In the genomic region with DNA sequence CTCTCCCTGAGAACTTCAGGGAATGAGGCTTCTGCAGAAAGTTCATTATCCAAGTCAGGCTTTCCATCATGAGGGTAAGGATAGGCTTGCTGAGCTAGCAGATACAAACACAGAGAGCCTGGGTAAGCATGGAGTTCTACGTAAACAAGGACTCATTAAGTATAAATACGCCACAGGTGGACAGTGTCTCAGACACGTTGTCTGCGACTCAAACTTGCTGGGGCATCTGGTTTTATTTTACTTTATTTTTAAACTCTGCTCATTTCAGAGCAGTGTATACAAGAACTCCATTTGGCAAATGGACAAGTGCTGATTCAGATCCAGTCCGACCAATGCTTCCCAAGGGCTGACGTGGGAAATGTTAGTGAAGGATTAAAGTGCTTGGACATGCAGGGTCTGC, we compare ENCODE assay signal across 22 mouse cellular contexts. TPM values are rescaled to one million over a fixed set of nuclear protein-coding genes. Genes with fewer than 3 reads are reported as not detected.
DNase-seq lines count a peak whose midpoint lies in the region; ATAC-seq and TF ChIP-seq lines count a peak whose summit lies in the region.
"Had no signal": no experiment of that assay in that cellular context is flagged by ENCODE, and none has a peak within 500 bp of the region (broad histone marks: within the 10 kb centered on the region; RNA-seq: fewer than 3 reads in every experiment).

No protein-coding gene starts in this region.

- no peak overlapping the region for H3K4me2 ChIP-seq in embryonic facial prominence, embryonic 12.5 days (replicated peaks)
- no peak overlapping the region for H3K4me2 ChIP-seq in embryonic facial prominence, embryonic 15.5 days (replicated peaks)
- H3K4me2 ChIP-seq in lung, embryonic 14.5 days, result peak overlapping the region; percentile 40
- no peak overlapping the region for H3K4me2 ChIP-seq in stomach, embryonic 14.5 days (replicated peaks; ENCODE audit: low read depth, low read length)
- H3K4me2 ChIP-seq in forebrain, postnatal 0 days (ENCODE audit: low read depth), result no peak overlapping the region
- H3K4me2 ChIP-seq: heart, embryonic 12.5 days; hindbrain, embryonic 13.5 days; neural tube, embryonic 12.5 days had no signal

- DNase-seq in embryonic facial prominence, embryonic 10.5 days (ENCODE audit: low spot score), result no peak
- peak; percentile 97 for DNase-seq in lung, embryonic 14.5 days
- DNase-seq in forebrain, postnatal 0 days, result no peak
- no peak for DNase-seq in frontal cortex, postnatal 14 days (ENCODE audit: low spot score in 2 of 2)
- no peak for DNase-seq in kidney, postnatal 25 days
- DNase-seq: adrenal gland, postnatal 10 days; cerebellum, postnatal 14 days; gastrocnemius, postnatal 36 days; kidney, adult 2 months; kidney, postnatal 4 days; thymus, adult 18-20 months had no signal

- H3K27me3 ChIP-seq in embryonic facial prominence, embryonic 12.5 days, result no peaks in the 10 kb centered on the region
- H3K27me3 ChIP-seq in embryonic facial prominence, embryonic 10.5 days (replicated peaks; ENCODE audit: low read depth, poor library complexity, severe bottlenecking), result no peaks in the 10 kb centered on the region
- no peaks in the 10 kb centered on the region for H3K27me3 ChIP-seq in embryonic facial prominence, embryonic 15.5 days
- no peaks in the 10 kb centered on the region for H3K27me3 ChIP-seq in lung, embryonic 14.5 days (ENCODE audit: insufficient read depth, low read length)
- no peaks in the 10 kb centered on the region for H3K27me3 ChIP-seq in stomach, embryonic 14.5 days (ENCODE audit: control insufficient read depth, insufficient read depth, low read length)
- H3K27me3 ChIP-seq in forebrain, postnatal 0 days (ENCODE audit: insufficient read depth, low read length), result no peaks in the 10 kb centered on the region
- H3K27me3 ChIP-seq: neural tube, embryonic 12.5 days had no signal

- no peaks in the 10 kb centered on the region for H3K9me3 ChIP-seq in embryonic facial prominence, embryonic 12.5 days
- H3K9me3 ChIP-seq in embryonic facial prominence, embryonic 10.5 days, result no peaks in the 10 kb centered on the region
- H3K9me3 ChIP-seq in embryonic facial prominence, embryonic 15.5 days (replicated peaks), result no peaks in the 10 kb centered on the region
- no peaks in the 10 kb centered on the region for H3K9me3 ChIP-seq in lung, embryonic 14.5 days (ENCODE audit: low read depth, low read length)
- H3K9me3 ChIP-seq in stomach, embryonic 14.5 days (ENCODE audit: control insufficient read depth, low read depth, low read length), result no peaks in the 10 kb centered on the region
- H3K9me3 ChIP-seq in forebrain, postnatal 0 days (ENCODE audit: low read length), result no peaks in the 10 kb centered on the region
- H3K9me3 ChIP-seq: heart, embryonic 12.5 days; hindbrain, embryonic 13.5 days; neural tube, embryonic 12.5 days had no signal

- no peak overlapping the region for H3K4me3 ChIP-seq in embryonic facial prominence, embryonic 12.5 days
- no peak overlapping the region for H3K4me3 ChIP-seq in embryonic facial prominence, embryonic 10.5 days
- H3K4me3 ChIP-seq in embryonic facial prominence, embryonic 15.5 days (replicated peaks), result no peak overlapping the region
- H3K4me3 ChIP-seq in lung, embryonic 14.5 days (ENCODE audit: low read depth, low read length), result no peak overlapping the region
- no peak overlapping the region for H3K4me3 ChIP-seq in stomach, embryonic 14.5 days (ENCODE audit: low read depth, low read length)
- H3K4me3 ChIP-seq in forebrain, postnatal 0 days (ENCODE audit: low read depth, low read length), result no peak overlapping the region
- H3K4me3 ChIP-seq: heart, embryonic 12.5 days; hindbrain, embryonic 13.5 days; left cerebral cortex, adult 2 months; neural tube, embryonic 12.5 days had no signal

- no peaks in the 10 kb centered on the region; the same call in 1 of the 2 replicates for H3K4me1 ChIP-seq in embryonic facial prominence, embryonic 12.5 days
- no peaks in the 10 kb centered on the region for H3K4me1 ChIP-seq in embryonic facial prominence, embryonic 10.5 days
- peaks cover 13% of the 10 kb centered on the region; the same call in 1 of the 2 replicates for H3K4me1 ChIP-seq in embryonic facial prominence, embryonic 15.5 days
- peaks cover 15% of the 10 kb centered on the region; the same call in 1 of the 2 replicates for H3K4me1 ChIP-seq in lung, embryonic 14.5 days (ENCODE audit: insufficient read depth)
- peaks cover 14% of the 10 kb centered on the region for H3K4me1 ChIP-seq in stomach, embryonic 14.5 days (ENCODE audit: control insufficient read depth, insufficient read depth, low read length)
- H3K4me1 ChIP-seq in forebrain, postnatal 0 days (ENCODE audit: insufficient read depth), result no peaks in the 10 kb centered on the region
- H3K4me1 ChIP-seq: hindbrain, embryonic 13.5 days; neural tube, embryonic 12.5 days had no signal

- WGBS in embryonic facial prominence, embryonic 12.5 days, result 47% methylated on average over 6 of the region's 6 CpGs
- 68% methylated on average over 6 of the region's 6 CpGs for WGBS in embryonic facial prominence, embryonic 10.5 days
- WGBS in embryonic facial prominence, embryonic 15.5 days, result 37% methylated on average over 6 of the region's 6 CpGs
- WGBS in lung, embryonic 14.5 days, result 28% methylated on average over 6 of the region's 6 CpGs
- WGBS in stomach, embryonic 14.5 days, result 28% methylated on average over 6 of the region's 6 CpGs
- WGBS in forebrain, postnatal 0 days, result 84% methylated on average over 6 of the region's 6 CpGs

- no peak overlapping the region for H3K9ac ChIP-seq in embryonic facial prominence, embryonic 12.5 days
- no peak overlapping the region for H3K9ac ChIP-seq in embryonic facial prominence, embryonic 15.5 days
- no peak overlapping the region for H3K9ac ChIP-seq in lung, embryonic 14.5 days
- H3K9ac ChIP-seq in stomach, embryonic 14.5 days (replicated peaks; ENCODE audit: low read depth, low read length), result no peak overlapping the region
- no peak overlapping the region for H3K9ac ChIP-seq in forebrain, postnatal 0 days
- H3K9ac ChIP-seq: heart, embryonic 12.5 days; hindbrain, embryonic 13.5 days; neural tube, embryonic 12.5 days had no signal

- TF ChIP-seq CTCF in lung, embryonic 14.5 days (IDR thresholded peaks at IDR 0.05; ENCODE audit: low read depth), result no peak
- no peak for TF ChIP-seq CTCF in forebrain, postnatal 0 days (IDR thresholded peaks at IDR 0.05; ENCODE audit: low read depth)

- ATAC-seq in embryonic facial prominence, embryonic 12.5 days (ENCODE audit: insufficient number of reproducible peaks, insufficient read depth, low FRiP score, low TSS enrichment), result no peak
- peak; percentile 52; the same call in 1 of the 2 replicates for ATAC-seq in embryonic facial prominence, embryonic 15.5 days (ENCODE audit: insufficient number of reproducible peaks, low FRiP score, low TSS enrichment, low read depth)
- peak; percentile 92 for ATAC-seq in lung, embryonic 14.5 days (ENCODE audit: insufficient read depth)
- peak; percentile 87; the same call in 1 of the 2 replicates for ATAC-seq in stomach, embryonic 14.5 days (ENCODE audit: insufficient number of reproducible peaks, insufficient read depth, low FRiP score, low read depth)
- no peak for ATAC-seq in forebrain, postnatal 0 days
- ATAC-seq: forebrain, embryonic 16.5 days; midbrain, embryonic 16.5 days had no signal

- H3K36me3 ChIP-seq in embryonic facial prominence, embryonic 12.5 days, result no peaks in the 10 kb centered on the region
- no peaks in the 10 kb centered on the region for H3K36me3 ChIP-seq in embryonic facial prominence, embryonic 10.5 days (replicated peaks)
- no peaks in the 10 kb centered on the region for H3K36me3 ChIP-seq in embryonic facial prominence, embryonic 15.5 days
- H3K36me3 ChIP-seq in lung, embryonic 14.5 days (ENCODE audit: insufficient read depth), result no peaks in the 10 kb centered on the region
- no peaks in the 10 kb centered on the region for H3K36me3 ChIP-seq in stomach, embryonic 14.5 days (ENCODE audit: control insufficient read depth, insufficient read depth, low read length)
- H3K36me3 ChIP-seq in forebrain, postnatal 0 days (ENCODE audit: insufficient read depth), result no peaks in the 10 kb centered on the region
- H3K36me3 ChIP-seq: heart, embryonic 12.5 days; hindbrain, embryonic 13.5 days; neural tube, embryonic 12.5 days had no signal

- H3K27ac ChIP-seq in embryonic facial prominence, embryonic 12.5 days, result 0 out of 2 replicates have a peak overlapping the region, but pooled peaks have one; percentile 3
- H3K27ac ChIP-seq in embryonic facial prominence, embryonic 10.5 days (replicated peaks), result no peak overlapping the region
- peak overlapping the region; percentile 55; the same call in 1 of the 2 replicates for H3K27ac ChIP-seq in embryonic facial prominence, embryonic 15.5 days (replicated peaks)
- peak overlapping the region; percentile 92 for H3K27ac ChIP-seq in lung, embryonic 14.5 days (ENCODE audit: low read depth)
- peak overlapping the region; percentile 96 for H3K27ac ChIP-seq in stomach, embryonic 14.5 days (ENCODE audit: low read length)
- no peak overlapping the region for H3K27ac ChIP-seq in forebrain, postnatal 0 days (ENCODE audit: low read depth, low read length)
- H3K27ac ChIP-seq: hindbrain, embryonic 13.5 days; left cerebral cortex, adult 2 months; neural tube, embryonic 12.5 days had no signal

RNA-seq across cellular contexts. Expression of a gene that starts 17.2 kb away (rescaled TPM):
- 0.22 and 0.24 TPM in 2 replicates for polyA plus RNA-seq in embryonic facial prominence, embryonic 12.5 days (2016; fragmentation: Nextera tagmentation; extraction: Ambion mirVana)
- polyA plus RNA-seq in embryonic facial prominence, embryonic 10.5 days (2016; fragmentation: Nextera tagmentation; extraction: Ambion mirVana), result 0.11 and 0.24 TPM in 2 replicates
- polyA plus RNA-seq in embryonic facial prominence, embryonic 15.5 days (2015; fragmentation: Nextera tagmentation; extraction: Ambion mirVana), result 4.6 and 4.9 TPM in 2 replicates
- 0.20 and 0.24 TPM in 2 replicates for polyA plus RNA-seq in lung, embryonic 14.5 days (2014; fragmentation: Nextera tagmentation; extraction: Ambion mirVana)
- 0.20 and 0.46 TPM in 2 replicates for polyA plus RNA-seq in stomach, embryonic 14.5 days (2014; fragmentation: Nextera tagmentation; extraction: Ambion mirVana)
- total RNA-seq in forebrain, postnatal 0 days (2014; rRNA removed), result not detected in 2 replicates
- polyA plus RNA-seq in forebrain, postnatal 0 days (2015; fragmentation: Nextera tagmentation; extraction: Ambion mirVana), result not detected in 2 replicates
- total RNA-seq: gastrocnemius, postnatal 36 days; left cerebral cortex, adult 2 months; liver, adult 2 months; megakaryocyte progenitor cell, adult 5-6 weeks had no signal
- polyA plus RNA-seq: liver, adult 2 months had no signal

RNA-seq across cellular contexts. Expression of a gene that starts 22.8 kb away (rescaled TPM):
- polyA plus RNA-seq in embryonic facial prominence, embryonic 12.5 days (2016; fragmentation: Nextera tagmentation; extraction: Ambion mirVana), result 1.2 and 1.7 TPM in 2 replicates
- 3.0 and 3.6 TPM in 2 replicates for polyA plus RNA-seq in embryonic facial prominence, embryonic 10.5 days (2016; fragmentation: Nextera tagmentation; extraction: Ambion mirVana)
- polyA plus RNA-seq in embryonic facial prominence, embryonic 15.5 days (2015; fragmentation: Nextera tagmentation; extraction: Ambion mirVana), result 3.2 and 3.4 TPM in 2 replicates
- polyA plus RNA-seq in lung, embryonic 14.5 days (2014; fragmentation: Nextera tagmentation; extraction: Ambion mirVana), result 2.1 TPM in 2 replicates
- polyA plus RNA-seq in stomach, embryonic 14.5 days (2014; fragmentation: Nextera tagmentation; extraction: Ambion mirVana), result 1.9 and 3.1 TPM in 2 replicates
- not detected in 2 replicates for total RNA-seq in forebrain, postnatal 0 days (2014; rRNA removed)
- polyA plus RNA-seq in forebrain, postnatal 0 days (2015; fragmentation: Nextera tagmentation; extraction: Ambion mirVana), result 0.10 TPM in 1 of 2 replicates, not detected in the other
- total RNA-seq: adrenal gland, postnatal 10 days; gastrocnemius, postnatal 36 days; liver, adult 2 months; megakaryocyte progenitor cell, adult 5-6 weeks had no signal
- polyA plus RNA-seq: forebrain, embryonic 16.5 days; hindbrain, embryonic 13.5 days; liver, adult 2 months; midbrain, embryonic 16.5 days had no signal

RNA-seq across cellular contexts. Expression of a gene that starts 40.3 kb away (rescaled TPM):
- not detected in 2 replicates for polyA plus RNA-seq in embryonic facial prominence, embryonic 12.5 days (2016; fragmentation: Nextera tagmentation; extraction: Ambion mirVana)
- polyA plus RNA-seq in embryonic facial prominence, embryonic 10.5 days (2016; fragmentation: Nextera tagmentation; extraction: Ambion mirVana), result not detected in 2 replicates
- 0.18 TPM in 1 of 2 replicates, not detected in the other for polyA plus RNA-seq in embryonic facial prominence, embryonic 15.5 days (2015; fragmentation: Nextera tagmentation; extraction: Ambion mirVana)
- 0.20 TPM in 1 of 2 replicates, not detected in the other for polyA plus RNA-seq in lung, embryonic 14.5 days (2014; fragmentation: Nextera tagmentation; extraction: Ambion mirVana)
- polyA plus RNA-seq in stomach, embryonic 14.5 days (2014; fragmentation: Nextera tagmentation; extraction: Ambion mirVana), result not detected in 2 replicates
- 0.19 TPM in 1 of 2 replicates, not detected in the other for total RNA-seq in forebrain, postnatal 0 days (2014; rRNA removed)
- 0.13 and 0.53 TPM in 2 replicates for polyA plus RNA-seq in forebrain, postnatal 0 days (2015; fragmentation: Nextera tagmentation; extraction: Ambion mirVana)
- total RNA-seq: gastrocnemius, postnatal 36 days had no signal
- polyA plus RNA-seq: heart, embryonic 12.5 days; hindbrain, embryonic 13.5 days; neural tube, embryonic 12.5 days had no signal

RNA-seq across cellular contexts. Expression of a gene that starts 52.6 kb away (rescaled TPM):
- polyA plus RNA-seq in embryonic facial prominence, embryonic 12.5 days (2016; fragmentation: Nextera tagmentation; extraction: Ambion mirVana), result 88.1 and 92.0 TPM in 2 replicates
- polyA plus RNA-seq in embryonic facial prominence, embryonic 10.5 days (2016; fragmentation: Nextera tagmentation; extraction: Ambion mirVana), result 97.6 and 99.9 TPM in 2 replicates
- polyA plus RNA-seq in embryonic facial prominence, embryonic 15.5 days (2015; fragmentation: Nextera tagmentation; extraction: Ambion mirVana), result 62.1 and 64.5 TPM in 2 replicates
- 64.4 and 69.6 TPM in 2 replicates for polyA plus RNA-seq in lung, embryonic 14.5 days (2014; fragmentation: Nextera tagmentation; extraction: Ambion mirVana)
- polyA plus RNA-seq in stomach, embryonic 14.5 days (2014; fragmentation: Nextera tagmentation; extraction: Ambion mirVana), result 58.1 and 61.0 TPM in 2 replicates
- total RNA-seq in forebrain, postnatal 0 days (2014; rRNA removed), result 83.4 and 97.6 TPM in 2 replicates
- polyA plus RNA-seq in forebrain, postnatal 0 days (2015; fragmentation: Nextera tagmentation; extraction: Ambion mirVana), result 82.2 and 87.2 TPM in 2 replicates

Comparison
In these comparisons a context has a peak if more than half of its experiments do, and no peak if none do; other contexts are left out.
1. ATAC-seq: peak in embryonic facial prominence, embryonic 15.5 days (single experiment), lung, embryonic 14.5 days (single experiment) and stomach, embryonic 14.5 days (single experiment); none in embryonic facial prominence, embryonic 12.5 days (single experiment) and forebrain, postnatal 0 days (single experiment).
2. H3K27ac ChIP-seq: peak in embryonic facial prominence, embryonic 12.5 days (single experiment), embryonic facial prominence, embryonic 15.5 days (single experiment), lung, embryonic 14.5 days (single experiment) and stomach, embryonic 14.5 days (single experiment); none in embryonic facial prominence, embryonic 10.5 days (single experiment) and forebrain, postnatal 0 days (single experiment).